Mouse (Mus musculus): ENCODE results near the gene Mybph.
A peak's percentile ranks its signal among the peaks of the same experiment; 100 is the strongest.
"Not testable (repeated sequence)": the region's sequence is repeated elsewhere in the genome, so short reads cannot be mapped to it uniquely, and the experiment has no call there.

Mybph gene

DNA sequence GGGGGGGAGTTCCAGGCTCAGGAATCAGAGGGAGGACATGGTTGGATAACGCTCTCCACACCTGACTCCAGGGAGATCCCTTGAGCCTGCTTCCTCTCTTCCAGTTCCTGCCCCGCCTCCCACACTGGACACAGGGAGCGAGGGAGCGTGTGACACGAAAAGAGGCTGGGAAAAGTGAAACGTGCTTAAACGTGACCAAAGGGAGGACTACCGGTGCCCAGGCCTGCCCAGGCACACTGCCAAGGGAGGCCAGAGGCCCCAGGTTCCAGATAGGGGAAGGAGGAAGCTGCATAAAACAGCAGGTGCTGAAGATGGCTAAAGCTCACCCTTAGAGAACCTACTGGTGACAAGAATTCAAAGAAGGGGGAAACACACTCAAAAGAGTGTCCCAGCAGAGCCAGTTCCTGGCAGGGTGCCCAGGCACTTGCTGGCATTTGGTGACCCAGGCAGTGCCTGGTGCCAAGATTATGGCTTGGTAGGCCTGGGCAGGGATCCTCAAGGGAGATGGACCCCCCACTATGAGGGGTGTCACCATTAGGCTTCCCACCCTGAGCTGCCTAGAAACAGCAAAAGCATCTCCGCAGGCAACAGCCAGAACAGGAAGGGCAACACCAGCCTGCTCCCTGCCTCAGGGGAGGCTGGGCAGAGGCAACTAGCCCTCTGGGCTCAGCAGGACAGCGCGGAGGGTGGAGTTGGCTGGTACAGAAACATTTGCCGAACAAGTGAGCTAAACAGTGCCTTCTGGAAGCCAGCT, 39.7 kb downstream of the Mybph start:
- peak; percentile 32 for DNase-seq (ENCODE audit: low read depth, low spot score)

DNA sequence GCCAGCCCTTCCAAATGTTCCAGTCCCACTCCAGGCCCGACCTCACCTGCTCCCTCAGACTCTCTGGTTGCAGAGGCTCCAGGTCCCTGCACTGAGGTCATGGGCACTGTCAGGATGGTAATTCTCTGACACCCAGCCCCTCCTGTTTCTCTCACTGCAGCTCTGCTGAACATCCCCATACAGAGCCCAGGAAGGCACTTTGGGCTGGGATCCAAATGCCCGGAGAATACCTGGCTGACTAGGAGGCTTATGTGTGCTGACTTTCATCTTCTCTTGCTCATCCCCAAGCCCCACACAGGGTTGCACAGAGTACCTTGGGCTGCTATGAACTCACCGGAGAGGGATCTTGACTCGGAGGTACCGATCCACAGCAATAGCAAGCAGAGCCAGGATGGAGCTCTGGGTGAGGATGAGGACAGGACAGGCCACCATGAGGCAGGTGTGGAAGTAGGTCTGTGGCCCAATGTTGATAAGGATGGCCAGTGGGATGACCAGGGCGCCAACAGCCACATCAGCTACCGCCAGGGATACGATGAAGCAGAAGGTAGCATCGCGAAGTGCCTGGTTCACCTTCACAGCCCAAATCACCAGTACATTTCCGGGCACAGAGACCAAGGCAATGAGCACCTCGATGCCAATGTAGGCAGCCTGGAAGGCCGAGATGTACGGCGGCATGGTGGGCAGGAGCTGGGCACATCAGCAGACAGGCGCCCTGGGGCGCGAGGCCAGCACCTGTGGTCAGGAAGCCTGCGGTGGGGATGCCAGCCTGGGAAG, 40.6 kb downstream of the Mybph start:
- DNase-seq (ENCODE audit: low read depth, low spot score): no peak

DNA sequence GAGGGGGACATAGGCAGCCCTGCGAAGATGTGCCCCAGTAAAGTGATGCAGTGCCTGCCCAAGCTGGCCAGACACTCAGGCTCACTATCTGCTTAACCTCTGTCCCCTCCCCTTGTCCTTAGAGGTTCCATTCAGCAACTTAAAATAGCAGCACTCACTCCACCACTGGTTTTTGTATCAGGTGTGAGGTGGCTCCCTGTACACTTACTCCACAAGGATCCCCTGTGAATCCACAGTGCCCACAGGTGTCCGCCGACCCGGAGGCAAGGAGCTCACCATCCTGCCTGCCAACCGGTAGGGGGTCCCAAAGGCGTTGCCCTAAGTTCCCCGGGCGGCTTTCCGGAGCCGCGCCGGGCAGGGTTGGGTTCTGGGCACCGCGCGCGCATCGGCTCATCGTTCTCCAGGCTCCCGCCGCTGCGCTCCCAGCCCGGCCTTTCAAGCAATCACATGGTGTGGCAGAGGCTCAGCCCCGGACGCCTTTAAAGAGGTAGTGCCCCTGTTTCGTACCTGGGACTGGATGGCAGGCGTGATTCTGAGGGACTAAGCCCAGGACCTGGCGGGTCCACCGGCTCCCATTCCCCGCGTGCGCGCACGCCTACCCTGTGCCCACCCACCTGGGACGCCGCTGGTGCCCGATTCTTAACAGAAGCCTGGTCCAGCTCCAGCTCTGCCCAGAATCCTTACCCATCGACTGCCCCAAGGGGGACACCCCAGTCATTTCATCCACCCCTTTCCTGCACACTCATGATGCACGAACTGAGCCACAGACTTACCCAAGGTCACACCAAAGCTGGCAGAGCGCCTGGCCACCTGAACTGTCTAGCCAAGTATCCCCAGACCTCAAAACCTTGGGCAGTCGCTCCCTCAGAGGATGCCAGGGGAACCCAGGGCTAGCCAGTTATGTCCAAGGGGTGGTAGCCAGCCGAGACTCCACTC, 41.5 kb downstream of the Mybph start:
- DNase-seq (ENCODE audit: low read depth, low spot score): no peak

DNA sequence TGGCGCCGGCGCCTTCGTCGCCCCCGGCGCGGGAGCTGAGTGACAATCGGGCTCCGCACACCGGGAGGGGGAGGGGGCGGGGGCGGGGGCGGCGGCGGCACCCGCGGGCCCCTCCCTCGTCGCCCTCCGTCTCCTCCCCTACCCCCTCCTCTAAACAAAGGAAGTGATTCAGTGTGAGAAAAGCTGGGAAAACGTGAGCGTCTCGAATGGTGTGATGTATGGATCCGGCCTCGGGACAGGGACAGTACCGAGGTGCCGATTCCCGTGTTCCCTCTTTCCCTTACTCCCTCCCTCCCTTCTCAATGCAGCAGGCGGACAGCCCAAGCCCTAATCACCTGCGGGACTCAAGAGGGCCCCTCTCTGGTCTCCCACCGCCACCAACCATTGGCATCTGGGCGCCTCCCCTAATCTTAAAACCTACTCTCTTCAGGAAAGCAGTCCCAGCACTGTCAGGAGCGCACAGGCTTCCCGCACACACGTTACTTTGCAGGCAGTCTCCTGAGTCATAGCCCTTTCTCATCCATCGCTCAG, 42.2 kb downstream of the Mybph start, which contains the start of gene Adora1:
Gene Adora1 (minus strand): TSS at position 41 of the 531 bp plus-strand sequence.
- no peak for DNase-seq (ENCODE audit: low read depth, low spot score)

DNA sequence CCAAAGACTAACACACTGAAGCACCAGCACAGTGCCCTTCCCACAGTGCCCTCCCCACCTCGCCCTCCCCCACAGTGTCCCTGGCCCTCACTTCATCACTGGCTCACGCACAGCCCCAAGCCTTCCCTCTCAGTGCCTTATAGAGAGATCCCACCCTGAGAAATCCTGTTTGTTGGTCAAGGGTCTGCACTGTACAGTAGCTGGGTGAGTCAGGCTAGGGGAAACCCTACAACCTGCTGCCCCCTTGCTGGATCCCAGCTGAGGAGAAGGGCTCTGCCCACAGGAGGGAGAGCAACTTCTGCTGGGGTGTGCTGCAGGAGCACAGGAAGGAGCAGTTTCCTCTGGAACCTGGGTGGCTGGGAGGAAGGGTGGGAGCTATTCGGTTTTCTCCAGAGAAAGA, 42.9 kb downstream of the Mybph start:
- no peak for DNase-seq (ENCODE audit: low read depth, low spot score)

DNA sequence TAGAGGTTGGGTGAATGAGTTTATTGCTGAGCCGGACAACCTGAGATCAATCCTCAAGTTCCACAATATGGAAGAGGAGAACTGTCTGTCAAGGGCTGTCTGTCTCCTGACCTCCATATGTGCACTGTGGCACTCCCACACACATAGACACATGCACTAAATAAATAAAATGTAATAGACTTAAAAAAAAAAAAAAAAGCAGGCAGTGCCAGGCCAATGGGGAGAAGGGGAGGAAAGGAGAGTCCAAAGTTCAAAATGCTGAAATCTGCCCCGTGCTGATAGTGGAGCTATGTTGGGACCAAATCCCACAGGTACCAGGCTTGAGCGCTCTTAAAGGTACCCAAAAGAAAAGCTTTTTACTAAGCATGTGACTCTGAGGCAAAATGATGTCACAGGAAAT, 44.2 kb downstream of the Mybph start:
- DNase-seq (ENCODE audit: low read depth, low spot score): no peak

DNA sequence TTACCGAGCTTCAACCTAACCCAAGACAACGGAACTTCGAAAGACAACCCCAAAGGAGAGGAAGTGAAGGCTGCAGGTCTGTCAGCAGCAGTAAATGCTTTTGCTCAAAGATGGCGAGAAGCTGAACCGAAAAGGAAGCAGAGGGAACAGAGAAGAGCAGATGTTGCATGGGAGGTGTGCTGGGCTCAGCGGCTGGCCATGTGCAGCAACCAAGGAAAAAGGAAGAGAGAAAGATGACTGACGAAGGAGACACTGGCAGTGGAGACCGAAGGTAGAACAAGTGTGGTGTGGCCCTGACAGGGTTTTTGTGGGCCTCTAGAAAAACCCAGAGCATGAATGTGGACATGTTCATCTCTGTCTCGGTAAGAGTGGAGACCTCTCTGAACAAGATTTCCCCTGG, 47.5 kb downstream of the Mybph start:
- peak; percentile 28 for DNase-seq (ENCODE audit: low read depth, low spot score)

DNA sequence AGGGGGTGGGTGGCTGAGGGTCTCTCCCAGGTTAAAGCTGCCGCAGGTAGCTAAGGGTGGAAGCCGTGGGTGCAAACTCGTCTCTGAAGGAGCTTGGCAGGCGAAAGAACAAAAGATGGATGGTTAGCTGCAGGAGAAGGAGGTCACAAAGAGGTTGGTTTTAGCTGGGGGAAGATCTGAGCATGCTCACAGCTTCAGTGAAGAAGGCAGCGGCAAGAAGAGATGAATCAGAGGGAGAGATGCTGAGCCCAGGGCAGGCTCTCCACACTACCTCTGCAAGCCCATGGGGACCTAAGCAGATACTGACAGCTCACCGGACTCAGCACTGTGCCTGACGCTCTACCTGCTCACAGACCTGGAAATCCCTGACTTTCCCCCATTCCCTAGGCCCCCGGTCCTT, 48.0 kb downstream of the Mybph start:
- DNase-seq (ENCODE audit: low read depth, low spot score): no peak

DNA sequence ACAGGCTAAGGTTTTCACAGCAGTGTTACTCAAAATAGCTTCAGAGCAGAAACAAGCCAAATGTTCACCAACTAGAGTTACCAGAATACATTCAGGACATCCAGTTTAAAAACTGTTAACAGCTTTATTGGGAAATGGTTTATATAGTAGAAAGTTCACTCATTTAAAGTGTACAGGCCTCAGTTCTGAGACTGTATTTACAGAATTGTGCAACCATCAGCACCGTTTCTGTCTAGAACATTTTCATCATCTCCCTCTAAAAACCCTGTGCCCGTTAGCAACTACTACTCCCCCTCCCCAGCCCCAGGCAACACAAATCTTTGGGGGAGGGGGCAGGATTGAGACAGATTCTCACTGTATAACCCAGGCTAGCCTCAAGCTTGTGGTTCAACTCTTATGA, 49.0 kb downstream of the Mybph start:
- DNase-seq (ENCODE audit: low read depth, low spot score): no peak

DNA sequence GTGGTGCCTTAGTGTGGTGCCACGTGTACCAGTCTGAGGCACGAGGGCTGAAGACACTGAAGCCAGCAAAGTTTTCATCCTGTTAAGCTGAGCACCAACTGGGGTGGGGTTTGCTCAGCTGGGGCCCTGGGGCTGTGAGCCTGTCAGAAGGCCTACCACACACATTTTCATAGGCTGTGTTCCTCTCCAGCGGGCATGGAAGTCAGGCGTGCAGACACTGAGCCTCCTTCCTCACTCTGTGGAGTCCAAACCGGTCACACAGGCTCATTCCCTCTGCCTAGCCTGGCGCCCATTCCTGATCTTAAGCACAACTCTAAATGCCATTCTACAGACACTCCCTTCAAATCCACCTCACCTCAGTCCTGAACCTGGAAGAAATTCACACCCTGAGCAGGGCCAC, 50.3 kb downstream of the Mybph start:
- no peak for DNase-seq (ENCODE audit: low read depth, low spot score)

DNA sequence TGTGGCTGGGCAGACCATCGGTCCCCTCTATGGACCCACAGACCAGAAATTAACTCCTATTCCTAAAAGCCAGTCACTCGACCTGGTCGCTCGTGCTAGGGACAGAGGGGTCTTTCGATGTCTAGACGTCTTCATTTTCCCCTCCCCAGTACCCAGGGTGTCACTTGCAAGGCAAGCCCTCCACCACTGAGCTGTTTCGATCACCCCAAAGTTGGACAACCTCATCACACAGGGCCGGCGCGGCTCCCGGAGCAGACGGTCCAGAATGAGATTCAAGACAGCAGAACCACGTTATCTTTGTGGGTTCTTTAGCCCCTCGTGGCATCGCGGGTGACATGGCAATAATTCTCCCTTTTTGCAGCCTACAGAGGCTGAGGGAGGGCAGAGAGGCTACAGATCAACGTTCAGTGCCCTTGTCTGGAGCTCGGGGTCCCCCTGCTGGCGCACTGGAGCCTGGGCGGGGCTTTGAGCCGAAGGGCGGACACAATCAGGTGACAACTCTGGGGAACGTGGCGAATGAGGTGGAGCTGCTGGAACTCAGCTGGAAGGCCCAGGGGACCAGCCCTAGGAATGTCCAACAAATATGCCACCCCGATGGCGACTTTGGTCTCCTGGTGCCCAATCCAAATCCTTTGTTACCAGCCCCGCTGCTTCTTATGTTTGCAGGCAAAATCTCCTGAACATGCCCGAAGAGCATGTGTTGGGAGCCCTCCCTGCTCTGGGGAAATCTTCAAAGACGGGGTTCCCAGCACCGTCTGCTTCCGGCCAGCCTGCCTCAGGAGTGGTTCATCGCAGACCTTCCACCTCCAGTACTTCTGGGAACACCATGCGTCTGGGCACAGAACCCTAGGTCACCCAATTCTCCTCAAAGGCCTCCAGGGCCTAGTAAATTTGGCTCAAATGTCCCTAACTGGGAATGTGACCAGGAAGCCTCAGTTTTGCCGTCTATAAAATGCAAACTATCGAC, 51.0 kb downstream of the Mybph start:
- peak; percentile 82 for DNase-seq (ENCODE audit: low read depth, low spot score)

DNA sequence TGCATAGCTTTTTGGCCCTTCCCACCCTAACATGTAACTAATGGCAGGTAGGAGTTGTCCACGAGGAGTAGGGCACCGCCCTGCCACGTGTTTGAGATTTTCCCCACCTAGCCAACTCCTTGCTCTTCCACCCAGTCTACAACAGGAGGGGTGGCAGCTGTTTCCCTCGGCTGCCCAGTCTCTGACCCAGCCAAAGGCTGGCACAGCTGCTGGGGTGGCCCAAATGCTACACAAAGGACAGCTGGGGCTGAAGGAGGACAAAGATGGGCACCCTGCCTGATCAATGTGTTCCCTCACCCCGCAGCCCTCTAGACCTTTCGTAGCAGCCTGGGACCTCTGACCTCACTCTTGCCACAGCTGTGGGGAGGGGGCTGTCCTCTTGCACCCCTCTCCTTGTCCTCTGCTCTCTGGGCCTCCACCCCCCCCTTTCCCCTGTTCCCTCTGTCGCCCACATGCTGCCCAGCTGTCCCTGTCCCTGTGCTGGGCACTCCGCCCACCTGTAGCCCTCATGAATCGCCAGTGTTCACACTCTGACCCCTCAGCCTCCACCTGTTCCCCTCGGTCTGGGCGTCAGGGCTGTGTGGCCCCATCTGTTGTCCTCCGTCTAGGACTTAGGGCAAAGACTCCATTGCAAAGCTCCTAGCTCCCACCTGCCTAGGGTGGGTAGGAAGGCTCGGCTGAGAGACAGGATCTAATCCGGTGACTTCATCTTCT, 51.9 kb downstream of the Mybph start:
- DNase-seq (ENCODE audit: low read depth, low spot score): no peak

DNA sequence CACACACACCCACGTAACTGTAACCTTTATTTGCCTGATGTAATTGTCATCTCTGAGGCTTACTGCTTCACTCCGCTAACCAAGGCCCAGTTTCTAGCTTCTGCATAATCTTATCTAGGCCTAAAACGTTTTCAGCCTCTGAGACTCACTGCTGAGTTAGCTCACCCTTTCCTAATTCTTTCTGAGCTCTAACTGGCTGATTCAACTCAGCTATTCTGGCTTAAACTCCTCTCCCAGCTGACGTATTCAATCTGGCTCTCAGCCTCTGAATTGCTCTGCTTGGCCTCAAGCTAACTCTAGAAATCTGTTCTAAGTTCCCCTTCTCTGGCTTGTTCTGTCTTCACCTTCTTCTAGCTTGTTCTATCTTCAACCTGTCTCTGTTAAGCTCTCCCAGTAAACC, 53.3 kb downstream of the Mybph start:
- DNase-seq (ENCODE audit: low read depth, low spot score): no peak

DNA sequence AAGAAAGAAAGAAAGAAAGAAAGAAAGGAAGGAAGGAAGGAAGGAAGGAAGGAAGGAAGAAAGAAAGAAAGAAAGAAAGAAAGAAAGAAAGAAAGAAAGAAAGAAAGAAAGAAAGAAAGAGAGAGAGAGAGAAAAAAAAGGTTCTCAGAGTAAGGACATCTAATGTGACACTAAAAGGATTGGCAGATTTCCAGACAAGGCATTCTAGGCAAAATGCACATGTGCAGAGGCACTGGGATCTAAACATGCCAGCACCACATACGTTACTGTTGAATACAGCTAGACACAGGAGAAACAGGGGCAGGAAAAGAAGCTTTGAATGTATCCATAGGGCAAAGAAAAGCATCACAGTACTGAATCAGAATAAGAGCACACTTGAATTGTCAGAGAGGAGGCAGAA, 56.4 kb downstream of the Mybph start:
- not testable (repeated sequence) for DNase-seq (ENCODE audit: low read depth, low spot score)
